Mouse (Mus musculus): ENCODE measurements around the gene Macf1. TPM values are rescaled to one million over a fixed set of nuclear protein-coding genes. Genes with fewer than 3 reads are reported as not detected.
"Not testable (repeated sequence)": the region's sequence is repeated elsewhere in the genome, so short reads cannot be mapped to it uniquely, and the experiment has no call there.

Gene Macf1
- total RNA-seq, 4 experiments from 2014 or later = 137 to 199 (median 157) TPM

DNA sequence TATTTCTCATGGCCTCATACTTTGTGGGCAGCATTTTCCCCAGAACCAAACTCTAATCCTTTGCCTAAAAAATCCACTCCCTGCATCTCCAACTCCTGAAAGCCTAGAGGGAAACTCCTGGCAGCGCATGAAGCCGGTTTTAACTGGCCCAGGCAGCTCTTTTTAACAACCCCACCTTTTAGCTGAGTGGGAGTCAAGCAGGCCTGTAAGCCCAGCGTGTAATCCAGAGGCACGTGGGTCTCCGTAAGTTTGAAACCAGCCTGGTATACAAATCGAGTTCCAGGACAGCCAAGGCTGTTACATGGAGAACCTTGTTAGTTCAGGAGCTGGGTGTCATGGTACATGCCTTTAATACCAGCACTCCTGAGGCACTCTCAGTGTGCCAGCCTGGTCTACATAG, 14.5 kb downstream of the Macf1 start:
- no peak for DNase-seq

DNA sequence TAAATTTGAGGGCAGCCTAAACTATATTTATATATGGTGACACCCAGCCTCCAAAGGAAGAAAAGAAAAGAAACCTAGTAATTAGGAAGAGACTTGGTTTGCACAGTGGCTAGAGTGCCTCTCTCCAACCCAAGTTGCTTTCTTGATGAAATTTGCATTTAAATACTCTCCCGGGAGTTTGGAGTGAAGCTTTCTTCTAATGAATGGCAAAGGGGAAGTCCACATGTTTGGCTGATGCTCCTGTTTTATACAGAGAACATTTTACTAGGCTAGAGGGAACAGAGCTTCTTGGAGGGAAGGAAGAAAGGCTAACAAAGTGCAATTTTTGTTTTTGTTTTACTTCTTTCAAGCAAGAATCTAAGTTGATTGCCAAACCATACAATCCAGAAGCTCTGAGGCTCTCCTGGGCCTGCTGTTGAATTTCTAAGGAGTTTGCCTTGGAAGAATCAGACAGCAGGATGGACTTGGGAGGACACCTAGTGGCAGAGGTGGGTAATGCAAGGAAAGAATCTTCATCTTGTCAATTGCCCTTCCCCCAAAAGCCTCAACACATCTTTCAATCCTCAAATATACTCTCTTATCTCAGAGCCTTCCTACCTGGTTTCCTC, 16.8 kb downstream of the Macf1 start:
- peak; percentile 66 for DNase-seq

- no peak for DNase-seq
These were observed 17.6 kb downstream of the Macf1 start for GRCm38 (mm10) chr4:123666517-123666916.

GRCm38 (mm10) chr4:123665681-123666278, 18.4 kb downstream of the Macf1 start:
- no peak for DNase-seq

GRCm38 (mm10) chr4:123664951-123665661, 19.1 kb downstream of the Macf1 start:
- DNase-seq = peak; percentile 52

DNA sequence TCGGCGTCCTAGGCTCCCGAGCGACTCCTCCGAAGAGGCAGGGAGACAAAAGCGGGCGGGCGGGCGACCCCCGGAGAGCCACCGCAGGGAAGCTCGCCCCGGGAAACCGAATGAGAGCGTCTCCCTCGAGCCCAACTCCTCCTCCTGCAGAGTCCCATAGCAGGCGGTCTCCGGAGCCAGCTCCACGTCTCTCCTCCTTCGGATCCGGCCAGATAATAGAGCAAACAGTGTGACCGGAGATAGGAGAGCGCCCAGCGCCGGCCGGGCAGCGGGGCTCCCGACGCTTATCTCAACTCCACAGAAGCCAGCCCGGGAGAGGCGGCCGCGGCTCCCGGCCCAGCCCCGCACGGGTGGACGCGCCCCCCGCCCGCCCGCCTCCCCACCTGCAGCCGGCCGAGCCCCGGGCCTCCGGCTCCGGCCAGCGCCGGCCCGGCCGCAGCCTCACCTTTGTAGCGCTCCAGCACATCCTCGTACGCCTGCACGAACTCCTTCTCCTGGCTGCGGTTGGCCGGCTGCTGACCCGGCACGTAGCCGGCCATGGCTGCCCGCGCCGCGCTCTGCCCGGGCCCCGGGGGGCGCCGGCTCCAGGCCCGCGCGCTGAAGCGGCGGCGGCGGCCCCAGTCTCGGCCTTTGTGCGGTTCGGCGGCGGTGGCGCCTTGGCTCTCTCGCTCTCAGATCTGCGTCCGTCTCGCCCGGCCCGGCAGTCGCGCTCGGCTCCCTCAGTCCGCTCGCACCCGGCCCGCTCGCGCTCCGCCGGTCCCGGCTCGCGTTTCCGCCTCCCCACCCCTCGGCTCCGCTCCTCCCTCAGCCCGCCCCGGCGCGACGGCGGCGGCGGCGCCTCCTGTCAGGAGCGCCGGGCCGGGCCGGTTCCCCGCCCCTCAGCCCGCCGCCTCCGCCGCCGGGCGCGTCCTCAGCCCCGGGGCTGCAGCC, 19.9 kb downstream of the Macf1 start:
- DNase-seq = peak; percentile 64

DNA sequence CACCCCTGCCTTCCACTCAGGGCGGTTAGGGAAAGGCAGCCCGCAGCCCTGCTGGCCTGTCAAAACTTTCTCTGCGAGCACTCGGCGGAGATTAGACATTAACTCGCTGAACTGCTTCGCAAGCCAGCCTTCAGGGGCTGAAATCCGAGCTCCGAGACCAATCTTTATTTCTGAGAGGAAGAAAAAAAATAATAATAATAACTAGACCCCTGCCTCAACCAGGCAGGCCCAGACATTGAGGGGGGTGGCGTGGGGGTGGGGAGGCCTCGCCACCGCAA, 20.5 kb downstream of the Macf1 start:
- no peak for DNase-seq

GRCm38 (mm10) chr4:123662914-123663687, 21.1 kb downstream of the Macf1 start:
- no peak for DNase-seq

- no peak for DNase-seq
These were observed 26.0 kb downstream of the Macf1 start for GRCm38 (mm10) chr4:123658175-123658574.

DNA sequence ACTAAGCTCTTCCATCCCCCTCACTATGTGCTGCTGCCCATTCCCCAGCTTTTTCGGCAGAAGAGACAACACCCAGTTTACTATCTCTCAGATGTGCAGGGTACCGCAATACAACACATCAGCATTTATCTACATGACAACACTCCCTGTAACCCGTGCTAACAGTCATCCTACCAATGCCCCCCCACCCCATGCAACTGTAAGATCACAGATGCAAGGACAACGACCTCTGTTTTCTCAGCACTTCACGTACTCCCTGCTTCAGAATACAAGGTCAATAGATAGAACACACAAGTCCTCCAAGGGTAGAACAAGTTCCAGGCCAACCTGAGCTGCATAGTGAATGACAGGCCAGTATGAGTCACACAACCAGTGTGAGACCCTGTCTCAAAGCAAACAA, 28.9 kb downstream of the Macf1 start:
- no peak for DNase-seq

GRCm38 (mm10) chr4:123654566-123654965, 29.6 kb downstream of the Macf1 start:
- DNase-seq = no peak

- not testable (repeated sequence) for DNase-seq
These were observed 30.7 kb downstream of the Macf1 start for GRCm38 (mm10) chr4:123653446-123653845.

GRCm38 (mm10) chr4:123652130-123652529, 32.0 kb downstream of the Macf1 start:
- no peak for DNase-seq

DNA sequence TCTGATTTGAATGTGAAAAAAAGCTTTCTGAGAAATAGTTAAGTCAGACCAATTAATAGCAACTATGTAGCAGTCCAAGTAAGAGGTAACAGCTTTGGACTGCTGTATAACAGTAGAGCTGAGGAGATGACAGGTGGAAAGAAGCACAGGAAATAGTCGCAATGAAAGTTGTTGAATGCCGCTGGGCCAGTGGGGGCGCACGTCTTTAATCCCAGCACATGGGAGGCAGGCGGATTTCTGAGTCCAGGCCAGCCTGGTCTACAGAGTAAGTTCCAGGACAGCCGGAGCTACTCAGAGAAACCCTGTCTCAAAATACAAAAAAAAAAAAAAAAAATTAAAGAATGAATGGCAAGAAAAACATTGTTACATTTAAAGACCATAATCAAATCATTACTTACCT, 35.0 kb downstream of the Macf1 start:
- DNase-seq = no peak

GRCm38 (mm10) chr4:123647668-123648067, 36.5 kb downstream of the Macf1 start:
- no peak for DNase-seq

- no peak for DNase-seq
These were observed 37.1 kb downstream of the Macf1 start for GRCm38 (mm10) chr4:123647109-123647508.

DNA sequence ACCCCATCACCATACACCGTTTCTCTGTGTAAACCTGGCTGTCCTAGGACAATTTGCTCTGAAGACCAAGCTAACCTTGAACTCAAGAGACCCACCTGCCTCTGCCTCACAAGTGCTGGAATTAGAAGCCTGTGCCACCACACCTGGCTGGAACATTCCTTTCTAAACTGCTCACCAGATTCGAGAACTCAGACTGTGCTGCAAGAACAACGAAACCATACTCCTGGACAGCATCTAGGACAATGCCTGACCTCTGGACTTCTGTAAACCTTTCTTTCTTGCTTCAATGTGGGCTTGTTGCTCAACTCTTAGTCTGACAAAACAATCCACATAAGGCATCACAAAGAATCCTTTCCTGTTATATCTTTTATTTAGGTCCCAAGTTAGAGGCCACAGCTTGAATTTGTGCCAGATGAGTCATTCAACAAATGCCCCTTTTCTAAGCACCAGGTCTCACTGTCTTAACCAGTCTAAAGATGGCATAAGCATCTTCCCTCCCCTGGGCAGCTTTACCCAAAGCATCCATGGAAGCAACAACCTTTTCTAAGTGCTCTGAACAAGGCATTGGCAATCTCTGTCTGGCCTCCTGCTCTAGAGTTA, 38.8 kb downstream of the Macf1 start:
- DNase-seq = no peak

- no peak for DNase-seq
These were observed 40.6 kb downstream of the Macf1 start for GRCm38 (mm10) chr4:123643561-123643960.

DNA sequence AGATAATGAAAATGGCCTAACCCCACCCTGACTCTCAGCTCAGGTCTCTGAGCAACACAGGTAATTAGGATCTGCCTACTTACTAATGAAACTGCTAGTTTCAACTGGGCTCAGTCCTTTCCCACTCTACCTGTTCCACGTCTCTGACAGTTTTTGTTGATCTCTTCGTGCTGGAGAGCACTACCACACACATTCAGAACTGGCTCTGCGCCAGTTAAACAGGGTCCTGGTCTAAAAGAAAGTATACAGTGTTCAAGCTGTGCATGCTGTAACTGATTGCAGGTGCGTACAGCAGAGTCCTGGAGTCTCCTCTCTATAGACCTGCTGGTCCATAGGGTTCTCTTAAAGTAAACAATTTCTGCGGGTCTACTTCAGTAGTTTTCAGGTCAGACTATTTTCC, 41.3 kb downstream of the Macf1 start:
- no peak for DNase-seq

GRCm38 (mm10) chr4:123637136-123637535, 47.0 kb downstream of the Macf1 start:
- DNase-seq = no peak

- no peak for DNase-seq
These were observed 48.7 kb downstream of the Macf1 start for GRCm38 (mm10) chr4:123635428-123635827.

GRCm38 (mm10) chr4:123634436-123634835, 49.7 kb downstream of the Macf1 start:
- DNase-seq = peak; percentile 41
